Mouse (Mus musculus): ENCODE measurements around the gene Rufy4.
"Not testable (repeated sequence)": the region's sequence is repeated elsewhere in the genome, so short reads cannot be mapped to it uniquely, and the experiment has no call there.

Gene Rufy4

DNA sequence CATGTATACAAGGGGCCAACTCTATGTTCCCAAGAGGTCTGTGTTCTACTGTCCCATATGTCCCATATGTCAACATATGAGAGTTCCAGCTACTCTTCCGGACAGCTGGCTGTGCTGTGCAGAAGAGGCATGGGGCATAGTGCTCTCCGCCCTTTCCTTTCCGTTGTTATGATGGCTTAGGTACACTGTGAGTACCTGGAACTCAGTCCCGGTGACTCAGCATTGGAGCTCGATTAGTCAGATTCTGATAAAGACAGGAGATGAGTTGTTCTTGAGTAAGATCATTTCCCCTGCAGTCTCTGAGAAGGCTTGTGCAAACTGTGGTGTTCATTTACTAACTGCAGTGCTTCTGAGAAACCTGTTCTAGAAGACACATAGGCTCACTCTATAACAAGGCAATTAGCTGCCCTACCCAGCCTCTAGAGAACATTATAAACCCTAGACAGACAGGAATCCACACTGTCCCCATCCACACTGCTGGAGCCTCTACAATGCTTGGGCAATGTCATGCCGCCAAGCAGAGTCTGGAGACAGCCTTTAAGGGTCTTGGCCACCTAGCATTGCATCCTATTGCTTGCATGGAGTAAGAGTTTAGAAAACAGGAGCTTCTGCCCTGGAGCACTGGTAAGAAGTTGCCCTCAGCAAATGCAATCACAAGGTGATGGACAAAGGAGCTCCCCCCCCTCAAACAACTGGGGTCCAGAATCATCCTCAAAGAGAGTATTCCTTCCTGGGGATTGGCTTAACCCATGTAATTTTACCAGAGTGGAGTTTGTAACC, 24.0 kb downstream of the Rufy4 start:
- no peak for DNase-seq (ENCODE audit: low spot score in 2 of 2)

DNA sequence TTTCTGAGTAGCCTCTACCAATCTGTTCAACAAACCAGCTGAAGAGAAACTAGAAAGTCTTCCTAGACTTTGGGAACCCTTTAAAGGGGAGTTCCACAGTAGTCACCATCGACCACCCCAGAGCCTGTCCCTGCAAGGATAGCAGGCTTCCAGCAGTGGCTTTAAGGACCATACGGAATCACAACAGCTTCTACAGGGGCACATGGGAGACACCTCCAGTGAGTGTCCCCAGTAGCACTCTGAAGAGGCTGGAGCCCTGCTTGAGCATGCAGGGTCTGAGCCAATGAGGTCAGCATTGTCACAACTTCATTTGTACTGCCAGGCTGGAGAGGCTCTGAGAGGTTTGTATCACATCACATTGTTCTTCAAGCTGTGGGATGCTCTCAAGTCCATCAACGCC, 24.8 kb downstream of the Rufy4 start:
- DNase-seq (ENCODE audit: low spot score in 2 of 2): no peak

DNA sequence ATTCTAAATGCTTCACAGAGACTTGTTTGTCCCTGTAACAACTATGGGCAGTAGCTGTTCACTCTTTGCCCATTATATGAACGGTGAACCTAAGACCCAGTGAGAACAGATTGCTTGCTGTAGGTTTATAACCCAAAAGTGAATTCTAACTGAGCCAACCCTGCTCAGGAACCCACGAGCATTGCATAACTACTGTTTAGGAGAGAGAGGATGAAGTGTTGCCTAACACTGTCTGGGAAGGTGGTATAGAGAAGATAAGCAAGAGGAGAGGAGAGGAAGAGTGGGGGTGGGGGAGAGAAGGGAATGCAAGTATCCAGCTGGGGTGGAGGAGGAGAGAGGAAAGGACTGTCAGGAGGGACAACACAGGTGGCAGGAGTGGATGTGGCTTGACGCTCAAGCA, 25.8 kb downstream of the Rufy4 start:
- DNase-seq (ENCODE audit: low spot score in 2 of 2): no peak

DNA sequence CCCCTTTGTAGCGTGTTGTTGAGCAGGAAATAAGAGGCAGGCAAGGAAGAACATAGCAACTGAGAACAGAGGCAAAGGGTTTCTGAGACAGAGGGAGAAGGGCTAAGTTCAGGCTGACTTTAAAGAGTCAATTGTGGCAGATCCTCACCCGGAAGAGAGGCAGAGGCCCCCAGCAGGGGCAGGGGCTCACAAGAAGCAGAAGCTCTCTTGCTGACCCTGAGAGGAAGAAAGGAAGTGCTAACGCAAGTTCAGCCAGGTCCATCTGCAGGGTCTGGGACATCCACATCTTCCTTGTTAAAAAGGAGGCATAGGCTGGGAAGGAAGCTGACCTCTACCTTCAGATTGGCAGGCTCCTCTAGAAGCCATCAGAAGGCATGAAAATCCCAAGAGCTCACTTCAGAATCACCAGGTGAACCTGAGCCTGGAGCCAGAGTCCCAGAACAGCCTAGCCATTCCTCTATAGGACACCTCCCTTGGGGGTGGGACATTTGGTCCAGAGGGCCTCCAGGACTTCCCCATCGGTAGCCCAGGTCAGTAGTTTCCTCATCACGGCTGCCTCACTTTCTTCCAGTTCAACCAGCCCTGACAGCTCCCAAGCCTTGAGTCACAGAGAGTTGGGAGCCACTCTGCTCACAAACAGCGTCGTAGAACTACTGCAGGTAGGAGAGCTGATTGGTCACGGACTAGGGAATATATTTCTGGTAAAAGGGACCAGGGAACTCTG, 28.3 kb downstream of the Rufy4 start, which contains the start of gene Cxcr2:
Gene Cxcr2, plus strand, starts transcription at position 529 of the 724 bp plus-strand sequence.
- DNase-seq (ENCODE audit: low spot score in 2 of 2): no peak

DNA sequence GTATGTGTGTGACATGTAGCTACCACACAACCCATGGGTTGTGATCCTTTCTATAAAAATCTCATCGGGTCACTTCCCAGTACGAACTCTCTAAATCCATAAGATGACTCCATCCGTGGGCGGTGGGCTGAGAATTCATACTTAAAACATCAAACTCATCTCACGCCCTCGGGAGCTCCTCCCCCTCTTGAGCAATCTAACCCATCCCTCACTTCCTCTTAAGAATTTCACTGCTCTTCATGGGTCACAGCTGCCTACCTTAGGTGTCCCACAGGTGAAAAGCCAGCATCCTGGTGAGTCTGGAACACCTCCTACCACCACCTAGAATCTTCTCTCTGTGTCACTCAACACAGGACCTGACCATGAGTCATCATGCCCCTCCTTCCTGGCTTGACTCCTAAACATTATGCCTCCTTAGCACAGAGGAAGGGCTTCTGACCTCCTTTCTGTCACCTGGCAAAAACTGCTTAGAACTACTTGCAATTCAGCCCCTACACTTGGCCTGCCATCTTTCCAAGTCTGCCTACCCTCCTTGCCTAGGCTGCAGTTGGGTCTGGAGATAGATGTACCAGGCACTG, 30.2 kb downstream of the Rufy4 start:
- no peak for DNase-seq (ENCODE audit: low spot score in 2 of 2)

DNA sequence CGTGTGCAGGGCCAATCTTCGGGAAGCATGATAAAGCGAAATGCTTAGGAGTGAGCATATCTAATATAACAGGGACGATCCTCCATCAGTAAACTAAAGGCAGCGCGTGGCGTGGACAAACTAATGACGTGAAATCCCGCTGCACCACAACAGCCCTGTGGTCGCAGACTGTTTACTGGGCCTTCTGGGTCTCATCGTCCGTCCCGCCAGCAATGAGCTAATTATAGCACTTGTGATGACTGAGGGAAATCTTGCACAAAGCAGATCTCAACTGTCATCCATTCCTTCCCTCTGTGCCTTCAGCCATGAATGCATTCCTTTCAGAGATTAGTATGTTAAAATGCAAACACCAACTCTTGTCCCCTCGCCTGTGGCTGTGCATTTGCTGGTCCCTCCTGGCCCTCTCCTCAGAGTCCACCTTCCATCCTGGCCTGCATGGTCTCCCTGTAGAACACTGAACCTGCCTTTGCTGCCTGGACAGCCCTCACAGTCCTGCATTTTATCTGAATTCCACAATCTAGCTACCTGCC, 31.1 kb downstream of the Rufy4 start:
- DNase-seq (ENCODE audit: low spot score in 2 of 2): no peak

DNA sequence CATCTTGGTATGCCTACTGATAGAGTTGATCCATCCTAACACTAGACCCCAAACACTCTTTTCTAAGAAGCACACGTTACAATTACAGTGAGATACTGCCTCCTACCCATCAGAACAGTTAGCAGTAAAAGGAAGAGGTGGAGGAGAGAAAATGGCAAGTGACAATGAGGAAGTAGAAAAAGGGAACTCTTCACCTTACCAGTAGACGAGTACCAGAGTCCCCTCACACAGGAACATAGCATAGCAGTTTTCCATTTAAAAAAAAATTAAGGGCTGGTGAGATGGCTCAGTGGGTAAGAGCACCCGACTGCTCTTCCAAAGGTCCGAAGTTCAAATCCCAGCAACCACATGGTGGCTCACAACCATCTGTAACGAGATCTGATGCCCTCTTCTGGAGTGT, 34.3 kb downstream of the Rufy4 start:
- DNase-seq (ENCODE audit: low spot score in 2 of 2): not testable (repeated sequence)

DNA sequence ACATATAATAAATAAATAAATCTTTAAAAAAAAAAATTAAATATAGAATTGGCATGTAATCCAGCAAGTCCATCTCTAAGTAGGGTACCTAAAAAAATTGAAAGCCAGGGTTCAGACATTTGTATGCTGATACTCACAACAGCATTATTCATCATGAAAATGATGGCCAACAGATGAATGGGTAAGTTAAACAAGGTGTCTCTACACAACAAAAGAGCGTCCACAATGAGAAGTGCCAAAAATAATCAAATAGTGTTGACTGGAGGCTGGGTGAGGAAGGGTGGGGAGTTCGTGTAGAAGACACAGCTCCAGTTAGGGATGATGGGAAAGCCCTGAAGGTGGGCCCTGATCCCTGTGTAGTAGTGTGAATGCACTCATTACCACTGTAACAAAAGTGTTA, 34.7 kb downstream of the Rufy4 start:
- no peak for DNase-seq (ENCODE audit: low spot score in 2 of 2)

DNA sequence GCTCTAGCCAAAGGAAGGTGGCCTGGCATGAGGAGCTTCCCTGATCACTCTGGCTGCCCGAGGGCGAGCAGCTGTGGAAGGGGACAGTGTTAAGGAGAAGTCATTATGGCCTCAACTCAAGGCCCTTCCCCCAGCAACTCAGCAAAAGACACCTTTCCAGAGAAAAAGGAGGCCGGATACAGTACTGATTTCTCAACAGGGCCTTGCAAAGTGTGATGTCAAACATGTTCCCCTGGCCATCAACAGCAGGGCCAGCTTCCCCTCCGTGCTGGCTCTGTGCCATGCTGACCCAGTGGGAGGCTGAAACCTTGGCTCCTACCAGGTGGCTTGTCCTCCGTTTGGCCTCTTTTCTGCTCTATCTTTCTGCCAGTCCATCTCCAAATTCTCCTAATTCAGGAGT, 41.8 kb downstream of the Rufy4 start:
- DNase-seq (ENCODE audit: low spot score in 2 of 2): no peak

DNA sequence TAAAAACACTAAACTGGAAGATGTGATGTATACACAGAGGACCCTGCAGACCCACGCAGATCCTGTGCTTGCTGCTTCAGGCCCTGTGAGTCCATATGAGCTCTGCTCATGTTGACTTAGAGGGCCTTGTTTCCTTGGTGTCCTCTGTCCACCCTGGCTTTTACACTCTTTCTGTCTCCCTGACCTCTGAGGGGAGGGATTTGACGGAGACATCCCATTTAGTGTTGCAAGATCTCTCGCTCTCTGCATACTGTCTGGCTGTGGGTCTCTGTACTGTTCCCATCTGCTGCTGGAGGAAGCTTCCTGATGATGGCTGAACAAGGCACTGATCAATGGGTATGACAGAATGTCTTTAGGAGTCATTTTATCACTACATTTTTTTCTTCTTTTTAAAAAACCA, 44.4 kb downstream of the Rufy4 start:
- DNase-seq (ENCODE audit: low spot score in 2 of 2): no peak

DNA sequence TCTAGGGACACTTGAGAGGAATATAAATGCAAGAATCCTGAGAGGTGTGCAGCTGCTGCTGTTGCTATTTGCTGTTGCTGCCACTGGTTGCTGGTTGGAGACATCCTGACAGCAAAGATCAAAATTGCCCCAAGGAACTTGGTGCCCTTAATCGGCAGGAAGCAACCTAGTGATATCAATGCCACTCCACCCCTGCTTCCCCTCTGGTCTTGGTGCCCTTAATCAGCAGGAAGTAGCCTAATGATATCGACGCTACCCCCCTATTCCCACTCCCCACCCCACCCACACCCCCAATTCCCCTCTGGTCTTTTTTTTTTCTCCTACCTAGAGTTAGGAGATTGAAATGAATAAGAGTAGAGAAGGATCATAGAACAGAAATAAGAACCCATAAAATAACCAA, 47.4 kb downstream of the Rufy4 start:
- DNase-seq (ENCODE audit: low spot score in 2 of 2): no peak

DNA sequence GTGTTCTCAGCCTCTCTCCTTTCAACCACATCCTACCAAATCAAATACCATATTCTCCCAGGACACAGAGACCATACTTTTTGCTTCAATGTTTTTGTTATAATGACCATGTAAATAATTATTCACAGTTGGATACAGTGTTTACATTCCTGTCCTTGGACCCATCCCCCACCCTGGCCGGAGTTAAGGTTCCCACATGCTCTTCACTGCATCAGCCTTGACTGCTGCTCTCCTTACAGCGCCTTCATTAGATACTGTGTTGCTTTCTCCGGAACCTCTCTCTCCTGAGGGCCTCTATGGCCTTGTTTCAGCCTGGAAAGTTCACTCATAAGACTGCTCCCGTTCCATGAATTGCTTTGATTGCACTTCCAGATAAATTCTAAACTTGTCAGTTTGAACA, 50.4 kb downstream of the Rufy4 start:
- DNase-seq (ENCODE audit: low spot score in 2 of 2): no peak

DNA sequence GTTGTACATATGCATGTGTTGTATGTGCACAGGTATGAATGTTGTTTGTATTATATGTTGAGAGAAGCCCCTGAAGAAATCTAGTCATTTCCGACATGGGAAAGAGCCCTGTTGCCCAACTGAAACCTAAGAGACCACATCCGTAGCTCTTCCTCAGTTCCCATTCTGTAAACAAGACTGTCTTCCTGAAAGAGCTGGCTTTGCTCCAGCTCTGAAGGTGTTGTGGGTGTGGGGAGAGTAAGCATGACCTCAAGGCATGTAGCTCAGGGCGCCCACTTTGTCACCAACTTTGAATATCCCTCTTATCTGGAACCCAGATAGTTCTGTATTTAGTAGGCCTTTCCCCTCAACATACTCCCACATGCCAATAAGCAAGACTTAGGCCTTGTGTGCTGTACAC, 53.3 kb downstream of the Rufy4 start:
- DNase-seq (ENCODE audit: low spot score in 2 of 2): no peak

DNA sequence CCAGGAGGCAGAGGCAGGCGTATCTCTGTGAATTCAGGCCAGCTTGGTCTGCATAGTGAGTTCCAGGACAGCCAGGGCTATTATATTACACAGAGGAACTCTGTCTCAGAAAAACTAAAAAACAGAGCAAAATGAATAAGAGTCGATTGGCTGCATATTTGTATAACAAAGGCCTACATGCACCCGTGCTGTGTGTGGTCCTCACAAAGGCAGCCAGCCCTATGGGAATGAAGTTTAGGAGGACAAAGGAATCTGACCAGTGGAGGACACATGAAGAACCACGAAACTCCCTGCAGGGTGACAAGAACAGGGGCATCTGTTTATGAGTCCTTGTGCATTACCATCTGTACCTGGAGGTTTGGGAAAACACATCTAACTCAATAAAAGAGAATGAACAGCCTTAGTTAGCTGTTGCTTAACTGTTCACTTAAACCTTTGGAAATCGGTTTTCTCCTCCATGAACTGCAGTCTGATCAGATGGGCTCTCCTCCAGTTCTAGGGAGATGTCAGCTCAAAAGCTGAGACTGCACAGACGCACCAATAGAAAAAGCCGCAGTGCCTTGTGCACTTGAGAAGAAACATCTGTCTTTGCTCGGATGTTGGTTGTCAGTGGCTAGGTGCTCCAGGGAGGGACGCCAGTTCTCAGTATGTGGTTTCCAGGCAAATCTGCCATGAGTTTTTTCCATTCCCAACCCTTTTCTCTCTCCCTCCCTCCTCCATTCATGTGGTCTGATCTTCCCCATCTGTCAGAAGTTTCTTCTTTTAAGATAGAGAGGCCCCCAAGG, 54.5 kb downstream of the Rufy4 start:
- DNase-seq (ENCODE audit: low spot score in 2 of 2): no peak

DNA sequence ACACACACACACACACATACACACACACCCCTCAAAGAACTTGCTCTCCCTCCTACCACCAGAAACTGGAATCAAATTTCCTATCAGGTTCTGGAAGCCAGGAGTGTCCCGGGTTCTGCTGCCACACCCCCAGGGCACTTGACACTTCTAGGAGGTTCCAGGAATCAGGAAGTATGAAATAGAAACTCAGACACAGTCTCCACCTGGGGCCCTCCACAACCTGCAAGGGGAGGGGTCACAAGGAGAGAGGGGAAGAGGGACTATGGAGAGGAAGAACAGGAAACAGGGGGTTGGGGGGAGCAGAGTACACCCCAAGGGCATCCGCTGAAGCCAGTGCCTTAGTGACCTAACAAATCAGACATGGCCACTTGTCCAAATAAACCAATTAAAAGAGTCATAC, 56.1 kb downstream of the Rufy4 start:
- no peak for DNase-seq (ENCODE audit: low spot score in 2 of 2)

DNA sequence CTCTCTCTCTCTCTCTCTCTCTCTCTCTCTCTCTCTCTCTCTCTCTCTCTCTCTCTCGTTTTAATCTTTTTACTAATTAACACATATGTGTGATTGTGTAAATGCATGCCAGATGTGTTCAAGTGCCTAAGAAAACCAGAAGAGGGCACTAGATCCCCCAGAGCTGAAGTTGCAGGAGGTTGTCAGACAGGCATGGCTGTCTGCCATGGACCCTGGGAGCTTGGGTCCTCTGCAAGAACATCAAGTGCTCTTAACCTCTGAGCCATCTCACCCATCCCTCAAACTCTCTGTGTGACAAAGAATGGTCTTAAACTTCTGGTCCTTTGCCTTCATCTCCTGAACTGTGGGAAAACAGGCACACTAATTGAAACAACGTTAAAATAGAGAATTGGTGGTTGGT, 57.7 kb downstream of the Rufy4 start:
- DNase-seq (ENCODE audit: low spot score in 2 of 2): no peak

DNA sequence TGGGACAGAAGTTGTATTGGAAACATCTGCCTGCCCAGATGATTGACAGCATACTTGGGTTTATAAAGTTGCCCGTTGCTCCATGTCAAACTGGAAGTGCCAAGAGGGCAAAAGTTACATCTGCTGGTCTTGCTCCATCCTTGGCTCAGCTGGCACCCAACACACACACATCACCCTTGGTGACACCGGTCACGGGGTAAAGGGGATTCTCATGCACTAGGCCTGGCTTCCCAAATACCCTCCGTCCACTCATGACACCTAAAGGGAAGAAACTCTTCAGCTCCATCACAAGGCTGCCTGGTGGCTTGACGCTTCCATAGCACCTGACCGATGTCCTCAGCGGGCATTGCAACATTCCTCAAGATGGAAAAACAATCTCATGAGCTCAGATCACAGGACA, 65.1 kb downstream of the Rufy4 start:
- no peak for DNase-seq (ENCODE audit: low spot score in 2 of 2)

DNA sequence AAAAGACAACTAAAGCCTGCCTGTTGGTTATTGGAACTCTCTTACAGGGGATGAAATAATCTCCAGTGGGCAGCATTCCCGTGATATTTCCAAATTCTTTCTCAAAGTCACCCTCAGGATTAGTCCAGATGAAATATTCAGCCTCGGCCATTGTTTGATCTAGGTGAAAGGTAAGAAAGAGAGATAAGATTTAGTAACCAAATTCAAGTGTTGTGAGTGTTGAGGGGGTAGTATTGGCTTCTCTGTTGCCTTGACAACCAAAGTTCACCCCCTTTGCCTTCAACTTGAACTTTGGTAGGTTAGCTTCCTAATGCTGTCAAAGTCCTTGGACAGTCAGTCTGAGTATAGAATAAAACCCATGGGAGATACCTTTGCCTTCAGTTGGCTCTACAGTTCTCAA, 67.4 kb downstream of the Rufy4 start:
- DNase-seq (ENCODE audit: low spot score in 2 of 2): no peak

DNA sequence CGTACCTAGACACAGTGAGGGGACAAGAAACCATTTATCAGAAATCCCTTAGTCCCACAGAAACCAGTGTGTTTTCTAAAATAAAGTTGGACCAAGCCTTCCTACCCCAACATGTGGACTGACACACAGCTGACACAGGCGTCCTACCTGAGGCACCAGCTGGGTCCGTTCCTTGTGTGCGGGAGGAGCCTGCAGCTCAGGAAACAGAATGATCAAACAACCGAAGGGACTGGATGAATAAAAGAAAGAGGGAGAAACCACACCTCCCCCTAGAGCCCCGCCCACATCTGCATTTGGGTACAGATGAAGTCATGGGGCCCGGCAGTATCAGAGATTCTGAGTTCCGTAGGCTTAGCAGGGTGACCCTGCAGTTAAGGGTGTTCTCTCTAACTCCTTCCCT, 69.1 kb downstream of the Rufy4 start, which contains the start of gene Cxcr1:
Gene Cxcr1, minus strand, starts transcription at position 187 of the 400 bp plus-strand sequence.
- no peak for DNase-seq (ENCODE audit: low spot score in 2 of 2)

DNA sequence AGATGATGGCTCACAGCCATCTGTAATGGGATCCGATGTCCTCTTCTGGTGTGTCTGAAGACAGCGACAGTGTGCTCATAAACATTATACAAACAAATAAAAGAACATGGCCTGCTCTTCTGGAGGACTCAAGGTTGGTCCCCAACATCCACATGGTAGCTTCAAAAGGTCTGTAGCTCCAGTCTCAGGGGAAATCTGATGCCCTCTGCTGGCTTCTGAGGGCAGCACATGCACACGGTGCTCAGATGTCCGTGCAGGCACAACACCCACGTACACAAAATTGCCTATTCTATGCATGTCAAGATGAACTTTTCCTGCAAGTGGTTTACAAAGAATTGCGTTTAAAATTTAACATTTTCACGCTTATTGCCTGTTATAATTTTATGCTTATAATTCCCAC, 70.6 kb downstream of the Rufy4 start:
- no peak for DNase-seq (ENCODE audit: low spot score in 2 of 2)

DNA sequence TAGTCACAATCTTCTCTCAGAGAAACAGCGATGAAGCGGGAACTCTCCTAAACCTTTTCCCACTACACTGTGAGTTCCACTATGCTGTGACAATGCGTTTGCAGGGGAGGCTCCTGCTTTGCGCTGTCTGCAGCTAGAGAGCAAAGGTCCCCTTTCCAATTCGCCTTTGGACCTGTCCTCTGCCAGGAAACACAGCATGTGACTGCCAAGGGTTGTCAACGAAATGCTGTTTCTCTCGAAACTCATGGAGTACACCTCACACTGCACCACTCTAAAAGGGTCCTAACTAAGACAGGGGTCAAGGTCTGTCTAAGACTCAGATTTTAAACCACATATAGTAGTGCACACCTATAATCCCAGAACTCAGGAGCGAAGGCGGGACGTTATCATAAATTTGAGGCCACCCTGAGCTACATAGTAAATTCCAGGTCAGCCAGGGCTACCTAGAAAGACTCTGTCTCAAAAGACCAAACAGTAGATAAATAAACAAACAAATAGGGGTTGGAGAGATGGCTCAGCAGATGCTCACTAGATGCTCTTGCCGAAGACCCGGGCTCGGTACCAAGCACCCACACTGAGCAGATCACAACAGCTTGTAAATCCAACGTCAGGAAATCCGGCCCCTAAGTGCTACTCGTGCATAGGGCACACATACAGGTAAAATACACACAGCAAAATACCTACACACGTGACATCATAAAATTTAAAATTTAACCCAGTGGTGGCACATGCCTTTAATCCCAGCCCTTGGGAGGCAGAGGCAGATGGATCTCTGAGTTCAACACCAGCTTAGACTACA, 71.5 kb downstream of the Rufy4 start:
- no peak for DNase-seq (ENCODE audit: low spot score in 2 of 2)
